Mouse (Mus musculus): ENCODE data around the gene Fam163b.

DNA sequence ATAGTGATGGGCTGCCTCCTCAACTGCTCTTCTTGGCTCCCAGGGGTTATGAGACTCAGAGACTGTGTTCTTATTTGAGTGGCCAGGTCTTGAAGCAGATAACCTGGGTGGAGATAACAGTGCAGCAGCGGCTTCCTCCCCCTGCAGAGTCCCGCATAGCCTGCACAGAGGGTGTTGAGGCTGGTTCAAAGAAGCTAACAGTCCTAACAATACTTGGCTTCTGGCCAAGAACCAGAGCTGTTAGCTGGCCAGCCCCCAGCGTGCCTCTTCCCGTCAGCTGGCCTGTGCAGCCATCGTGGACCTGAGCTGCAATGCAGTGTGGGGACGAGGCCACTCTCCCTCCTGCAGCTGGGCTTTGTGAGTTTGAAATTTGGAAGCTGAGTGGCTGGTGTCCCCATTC is 44.5 kb downstream of the Fam163b start:
- TF ChIP-seq CTCF (IDR thresholded peaks at IDR 0.05; ENCODE audit: low read depth, low read length), result no peak
- TF ChIP-seq POLR2A (IDR thresholded peaks at IDR 0.05; ENCODE audit: insufficient read depth, low read length), result no peak
- TF ChIP-seq EP300 (IDR thresholded peaks at IDR 0.05; ENCODE audit: insufficient read depth, low read depth, low read length), result no peak

Data from ES-Bruce4 (cell line).